Comparison of ENCODE assay signal across 8 mouse cellular contexts in genomic region chr4:43631046-43631955, GRCm38 (mm10). TPM values are rescaled to one million over a fixed set of nuclear protein-coding genes. Genes with fewer than 3 reads are reported as not detected.
A peak's percentile ranks its signal among the peaks of the same experiment; 100 is the strongest.
DNase-seq lines count a peak whose midpoint lies in the region; ATAC-seq and TF ChIP-seq lines count a peak whose summit lies in the region.

Gene Npr2 (plus strand): TSS chr4:43631935.

- WGBS in embryonic facial prominence, embryonic 13.5 days: under 1% methylated on average over 35 of the region's 70 CpGs
- WGBS in heart, embryonic 12.5 days: 1% methylated on average over 61 of the region's 70 CpGs
- 1% methylated on average over 55 of the region's 70 CpGs for WGBS in lung, embryonic 14.5 days

- no peak for TF ChIP-seq RAD21 in MEL (IDR thresholded peaks at IDR 0.05; ENCODE audit: low read depth, low read length)

- no peaks in the 10 kb centered on the region for H3K9me3 ChIP-seq in MEL (replicated peaks; ENCODE audit: insufficient read depth, low read length)
- H3K9me3 ChIP-seq in embryonic facial prominence, embryonic 13.5 days: peaks cover 4% of the 10 kb centered on the region; the same call in 1 of the 2 replicates
- H3K9me3 ChIP-seq in heart, embryonic 12.5 days (replicated peaks): peaks cover 5% of the 10 kb centered on the region
- no peaks in the 10 kb centered on the region for H3K9me3 ChIP-seq in lung, embryonic 14.5 days (ENCODE audit: low read depth, low read length)

- no peak for TF ChIP-seq CTCF in MEL (IDR thresholded peaks at IDR 0.05 in 2 of 3, conservative IDR thresholded peaks at IDR 0.05 in 1 of 3; ENCODE audit: control insufficient read depth in 1 of 3, insufficient read depth in 1 of 3, low read depth in 2 of 3, low read length in 3 of 3, poor library complexity in 1 of 3, severe bottlenecking in 1 of 3)
- TF ChIP-seq CTCF in lung, embryonic 14.5 days (IDR thresholded peaks at IDR 0.05; ENCODE audit: low read depth): no peak

- no peaks in the 10 kb centered on the region; a peak in 1 of 4 replicates for H3K4me1 ChIP-seq in MEL (ENCODE audit: control insufficient read depth in 1 of 2, insufficient read depth in 2 of 2, low read length in 2 of 2)
- peaks cover 48% of the 10 kb centered on the region for H3K4me1 ChIP-seq in embryonic facial prominence, embryonic 13.5 days
- H3K4me1 ChIP-seq in heart, embryonic 12.5 days (replicated peaks): peaks cover 38% of the 10 kb centered on the region
- 0 out of 2 replicates have a peak, but pooled peaks cover 7% of the 10 kb centered on the region for H3K4me1 ChIP-seq in lung, embryonic 14.5 days (ENCODE audit: insufficient read depth)

- peak; percentile 57; the same call in 1 of the 2 replicates for ATAC-seq in embryonic facial prominence, embryonic 13.5 days (ENCODE audit: insufficient number of reproducible peaks, insufficient read depth, low FRiP score, low TSS enrichment, low read depth)
- ATAC-seq in heart, embryonic 12.5 days (ENCODE audit: insufficient number of reproducible peaks, low FRiP score): peak; percentile 66
- ATAC-seq in lung, embryonic 14.5 days (ENCODE audit: insufficient read depth): peak; percentile 71
- ATAC-seq in megakaryocyte-erythroid progenitor cell, adult 5-6 weeks (replicated peaks; ENCODE audit: low FRiP score, low TSS enrichment, poor library complexity, severe bottlenecking): no peak

- peak; percentile 34 for DNase-seq in MEL (ENCODE audit: low read depth, low spot score)
- DNase-seq in adrenal gland, postnatal 10 days: peak; percentile 71
- DNase-seq in kidney, postnatal 14 days: peak; percentile 73
- DNase-seq in lung, embryonic 14.5 days: peak; percentile 73
- DNase-seq in ovary, postnatal 14 days (ENCODE audit: low spot score): peak; percentile 33

- no peaks in the 10 kb centered on the region for H3K36me3 ChIP-seq in MEL (ENCODE audit: control insufficient read depth in 1 of 2, insufficient read depth in 2 of 2, low read length in 2 of 2)
- H3K36me3 ChIP-seq in embryonic facial prominence, embryonic 13.5 days: no peaks in the 10 kb centered on the region
- H3K36me3 ChIP-seq in heart, embryonic 12.5 days: no peaks in the 10 kb centered on the region
- no peaks in the 10 kb centered on the region for H3K36me3 ChIP-seq in lung, embryonic 14.5 days (ENCODE audit: insufficient read depth)

- H3K4me3 ChIP-seq in MEL (ENCODE audit: control insufficient read depth in 1 of 2, insufficient read depth in 1 of 2, low read depth in 2 of 2, low read length in 2 of 2): peak within 1 kb of the TSS; percentile 57 to 65
- H3K4me3 ChIP-seq in embryonic facial prominence, embryonic 13.5 days: peak within 1 kb of the TSS; percentile 73
- H3K4me3 ChIP-seq in heart, embryonic 12.5 days: peak within 1 kb of the TSS; percentile 67
- peak within 1 kb of the TSS; percentile 67 for H3K4me3 ChIP-seq in lung, embryonic 14.5 days (ENCODE audit: low read depth, low read length)

- TF ChIP-seq POLR2A in MEL (IDR thresholded peaks at IDR 0.05; ENCODE audit: control insufficient read depth in 1 of 2, insufficient read depth in 1 of 2, low read depth in 1 of 2, low read length in 2 of 2, poor library complexity in 1 of 2): 0 out of 4 replicates have a peak, but pooled peaks of 1 of the 2 experiments have one; percentile 18

- H3K79me2 ChIP-seq in MEL (ENCODE audit: control insufficient read depth, insufficient read depth, low read length, poor library complexity): no peaks in the 10 kb centered on the region

- H3K27me3 ChIP-seq in MEL (ENCODE audit: control insufficient read depth in 1 of 2, insufficient read depth in 2 of 2, low read length in 2 of 2): peaks cover 4 to 6% of the 10 kb centered on the region in 2 experiments
- H3K27me3 ChIP-seq in embryonic facial prominence, embryonic 13.5 days: peaks cover 7% of the 10 kb centered on the region; the same call in 1 of the 2 replicates
- peaks cover 10% of the 10 kb centered on the region for H3K27me3 ChIP-seq in heart, embryonic 12.5 days (replicated peaks)
- peaks cover 11% of the 10 kb centered on the region for H3K27me3 ChIP-seq in lung, embryonic 14.5 days (ENCODE audit: insufficient read depth, low read length)

- H3K4me2 ChIP-seq in embryonic facial prominence, embryonic 13.5 days: peak within 1 kb of the TSS; percentile 83
- H3K4me2 ChIP-seq in heart, embryonic 12.5 days: peak within 1 kb of the TSS; percentile 93
- H3K4me2 ChIP-seq in lung, embryonic 14.5 days: peak within 1 kb of the TSS; percentile 87

- H3K9ac ChIP-seq in MEL (ENCODE audit: control insufficient read depth, low read depth, low read length, poor library complexity, severe bottlenecking): peak within 1 kb of the TSS; percentile 60
- H3K9ac ChIP-seq in embryonic facial prominence, embryonic 13.5 days: peak within 1 kb of the TSS; percentile 96
- peak within 1 kb of the TSS; percentile 89 for H3K9ac ChIP-seq in heart, embryonic 12.5 days
- H3K9ac ChIP-seq in lung, embryonic 14.5 days: peak within 1 kb of the TSS; percentile 84

- no peak within 1 kb of the TSS for H3K27ac ChIP-seq in MEL (ENCODE audit: control insufficient read depth, low read depth, low read length)
- peak within 1 kb of the TSS; percentile 87 for H3K27ac ChIP-seq in embryonic facial prominence, embryonic 13.5 days
- H3K27ac ChIP-seq in heart, embryonic 12.5 days (ENCODE audit: poor library complexity, severe bottlenecking): peak within 1 kb of the TSS; percentile 55; the same call in 1 of the 2 replicates
- peak within 1 kb of the TSS; percentile 65 for H3K27ac ChIP-seq in lung, embryonic 14.5 days (ENCODE audit: low read depth)

- TF ChIP-seq EP300 in MEL (IDR thresholded peaks at IDR 0.05; ENCODE audit: low read depth in 1 of 2, low read length in 2 of 2): no peak

TF ChIP-seq in MEL, 35 proteins besides CTCF, POLR2A, EP300 and RAD21:
- TF ChIP-seq USF2 (IDR thresholded peaks at IDR 0.05; ENCODE audit: borderline replicate concordance in 1 of 2, insufficient read depth in 1 of 2, low read depth in 1 of 2, low read length in 2 of 2): no peak
- TF ChIP-seq TBP (IDR thresholded peaks at IDR 0.05; ENCODE audit: low read depth, low read length): no peak
- TF ChIP-seq USF1 (IDR thresholded peaks at IDR 0.05; ENCODE audit: low read depth, low read length): no peak
- TF ChIP-seq TCF12 (IDR thresholded peaks at IDR 0.05; ENCODE audit: low read depth, low read length): no peak
- no peak for TF ChIP-seq NELFE (IDR thresholded peaks at IDR 0.05; ENCODE audit: low read depth, low read length)
- no peak for TF ChIP-seq POLR2AphosphoS5 (IDR thresholded peaks at IDR 0.05; ENCODE audit: borderline replicate concordance, low read depth, low read length)
TF ChIP-seq in MEL: peak in this region for 0.

RNA-seq across cellular contexts. Expression of gene Npr2, which starts in this region (rescaled TPM):
- total RNA-seq in MEL (2012; rRNA removed): 0.27 and 0.49 TPM in 2 replicates
- 1 to 10 TPM in 1 of 2 experiments, not detected in 1; 2.3 TPM for polyA plus RNA-seq in MEL (2012; ENCODE audit: insufficient read depth in 1 of 2, insufficient read length in 2 of 2, low read depth in 1 of 2, low replicate concordance in 2 of 2, missing spikeins in 1 of 2)
- 10 to 100 TPM; 30.1 to 48.3 TPM for total RNA-seq in adrenal gland, postnatal 10 days (2021)
- polyA plus RNA-seq in embryonic facial prominence, embryonic 13.5 days (2015; fragmentation: Nextera tagmentation; extraction: Ambion mirVana): 18.2 and 19.1 TPM in 2 replicates
- 11.0 and 11.2 TPM in 2 replicates for polyA plus RNA-seq in heart, embryonic 12.5 days (2016; fragmentation: Nextera tagmentation; extraction: Ambion mirVana)
- polyA plus RNA-seq in lung, embryonic 14.5 days (2014; fragmentation: Nextera tagmentation; extraction: Ambion mirVana): 11.2 and 13.7 TPM in 2 replicates
- total RNA-seq in megakaryocyte-erythroid progenitor cell, adult 5-6 weeks (2014; fragmentation: Nextera tagmentation): 0.09 and 2.0 TPM in 2 replicates
- total RNA-seq in megakaryocyte-erythroid progenitor cell, adult 5-6 weeks (2017): 0.08 and 0.14 TPM in 2 replicates

Comparison
In these comparisons a context has a peak if more than half of its experiments do, and no peak if none do; other contexts are left out.
1. RNA of gene Npr2 (total RNA-seq): 30.1 to 48.3 TPM in adrenal gland, postnatal 10 days; 0.27 to 0.49 TPM in MEL and 0.08 to 2.0 TPM in megakaryocyte-erythroid progenitor cell, adult 5-6 weeks; every median in the first group is over 10 times any median in the second.
2. Peak in every context shown above with its lines, with median percentiles within 50 percentile points of each other: DNase-seq, H3K4me3 ChIP-seq, H3K9ac ChIP-seq and H3K4me2 ChIP-seq.